15 mouse cellular contexts compared by ENCODE assay signal in the genomic region with DNA sequence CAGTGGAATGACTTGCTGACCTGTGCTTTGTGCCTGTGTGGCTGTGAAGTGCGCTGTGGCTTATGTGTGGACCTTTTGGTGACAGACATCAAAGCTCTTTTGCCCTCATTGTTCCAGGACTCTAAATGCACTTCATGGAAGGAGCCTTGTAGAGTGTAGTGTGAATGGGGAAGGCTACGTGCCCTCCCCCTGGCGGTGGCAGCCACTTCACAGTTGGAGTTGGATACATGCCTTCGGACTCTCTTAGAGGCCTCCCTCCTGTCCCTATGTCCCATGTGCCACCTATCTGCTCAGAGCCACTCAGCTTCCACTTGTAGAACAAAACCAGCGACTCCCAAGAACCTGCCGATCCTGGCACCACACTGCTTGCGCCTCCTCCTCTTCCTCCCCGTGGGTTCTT. TPM values are rescaled to one million over a fixed set of nuclear protein-coding genes. Genes with fewer than 3 reads are reported as not detected.
DNase-seq lines count a peak whose midpoint lies in the region; ATAC-seq lines count a peak whose summit lies in the region.
"Had no signal": no experiment of that assay in that cellular context is flagged by ENCODE, and none has a peak within 500 bp of the region (broad histone marks: within the 10 kb centered on the region; RNA-seq: fewer than 3 reads in every experiment).

No protein-coding gene starts in this region.

- H3K27me3 ChIP-seq in heart, embryonic 13.5 days (replicated peaks): no peaks in the 10 kb centered on the region
- H3K27me3 ChIP-seq in megakaryocyte, embryonic 14.5 days (replicated peaks): no peaks in the 10 kb centered on the region

- no peaks in the 10 kb centered on the region; the same call in 1 of the 2 replicates for H3K36me3 ChIP-seq in heart, embryonic 13.5 days
- peaks cover 79% of the 10 kb centered on the region for H3K36me3 ChIP-seq in megakaryocyte, embryonic 14.5 days (replicated peaks; ENCODE audit: low read length)

- no peak overlapping the region; the same call in 1 of the 2 replicates for H3K9ac ChIP-seq in heart, embryonic 13.5 days

- H3K4me2 ChIP-seq in heart, embryonic 13.5 days: no peak overlapping the region
- H3K4me2 ChIP-seq: heart, embryonic 11.5 days had no signal

- WGBS in heart, embryonic 13.5 days: 74% methylated on average over 8 of the region's 8 CpGs

- H3K4me1 ChIP-seq in heart, embryonic 13.5 days: peaks cover 78% of the 10 kb centered on the region
- H3K4me1 ChIP-seq in megakaryocyte, embryonic 14.5 days: peaks cover 97% of the 10 kb centered on the region

- no peak for DNase-seq in heart, adult 8-10 months (ENCODE audit: low spot score)
- peak; percentile 71 to 83 for DNase-seq in cerebellum, postnatal 25 days
- DNase-seq in lung, postnatal 36 days: peak; percentile 80
- no peak for DNase-seq in urinary bladder, postnatal 14 days (ENCODE audit: low spot score)
- DNase-seq in embryo, embryonic 11 days: no peak
- DNase-seq: B cell, adult 2 months; layer of hippocampus, postnatal 36 days; liver; right cerebral cortex, postnatal 25 days; thymus, postnatal 36 days had no signal

- peak overlapping the region; percentile 63; the same call in 1 of the 2 replicates for H3K27ac ChIP-seq in heart, embryonic 13.5 days (replicated peaks)

- no peak for ATAC-seq in heart, embryonic 13.5 days (ENCODE audit: extremely low read depth, insufficient number of reproducible peaks, low FRiP score, low TSS enrichment)
- ATAC-seq in megakaryocyte, adult 5-6 weeks (ENCODE audit: poor library complexity, severe bottlenecking): no peak
- ATAC-seq: hindbrain, embryonic 16.5 days had no signal

- no peaks in the 10 kb centered on the region for H3K9me3 ChIP-seq in heart, embryonic 13.5 days
- H3K9me3 ChIP-seq in megakaryocyte, embryonic 14.5 days: no peaks in the 10 kb centered on the region

- H3K4me3 ChIP-seq in heart, embryonic 13.5 days: no peak overlapping the region
- H3K4me3 ChIP-seq in megakaryocyte, embryonic 14.5 days (replicated peaks): peak overlapping the region; percentile 65

RNA-seq across cellular contexts. Expression of a gene that starts 9.1 kb away (rescaled TPM):
- polyA plus RNA-seq in heart, embryonic 13.5 days (2015; fragmentation: Nextera tagmentation; extraction: Ambion mirVana): 66.8 and 67.6 TPM in 2 replicates
- 10 to 100 TPM; 60.3 to 71.0 (median 61.2) TPM for total RNA-seq in heart, adult 8-10 months (2022)
- 714 and 929 TPM in 2 replicates for polyA plus RNA-seq in megakaryocyte, embryonic 14.5 days (2012; ENCODE audit: insufficient read depth, low replicate concordance)
- total RNA-seq in megakaryocyte, adult 5-6 weeks (2015): 94.9 and 101 TPM in 2 replicates
- total RNA-seq in megakaryocyte, adult 5-6 weeks (2017): 131 and 144 TPM in 2 replicates

RNA-seq across cellular contexts. Expression of a gene that starts 22.1 kb away (rescaled TPM):
- polyA plus RNA-seq in heart, embryonic 13.5 days (2015; fragmentation: Nextera tagmentation; extraction: Ambion mirVana): 27.6 and 28.6 TPM in 2 replicates
- total RNA-seq in heart, adult 8-10 months (2022): 1 to 10 TPM; 7.4 to 9.3 (median 8.9) TPM
- polyA plus RNA-seq in megakaryocyte, embryonic 14.5 days (2012; ENCODE audit: insufficient read depth, low replicate concordance): 20.1 and 20.7 TPM in 2 replicates
- total RNA-seq in megakaryocyte, adult 5-6 weeks (2015): 5.4 and 11.8 TPM in 2 replicates
- total RNA-seq in megakaryocyte, adult 5-6 weeks (2017): 6.7 and 9.8 TPM in 2 replicates

Comparison
In these comparisons a context has a peak if more than half of its experiments do, and no peak if none do; other contexts are left out.
1. DNase-seq: peak in cerebellum, postnatal 25 days (2 of 2) and lung, postnatal 36 days (single experiment); none in heart, adult 8-10 months (single experiment), urinary bladder, postnatal 14 days (single experiment) and embryo, embryonic 11 days (single experiment).